Mouse (Mus musculus): ENCODE measurements around the gene Olfr688. TPM values are rescaled to one million over a fixed set of nuclear protein-coding genes. Genes with fewer than 3 reads are reported as not detected.

Olfr688 gene
- total RNA-seq (2012; rRNA removed) = not detected in 2 replicates
- not detected for polyA plus RNA-seq (2012; ENCODE audit: insufficient read depth in 1 of 2, insufficient read length in 2 of 2, low read depth in 1 of 2, low replicate concordance in 2 of 2, missing spikeins in 1 of 2)

DNA sequence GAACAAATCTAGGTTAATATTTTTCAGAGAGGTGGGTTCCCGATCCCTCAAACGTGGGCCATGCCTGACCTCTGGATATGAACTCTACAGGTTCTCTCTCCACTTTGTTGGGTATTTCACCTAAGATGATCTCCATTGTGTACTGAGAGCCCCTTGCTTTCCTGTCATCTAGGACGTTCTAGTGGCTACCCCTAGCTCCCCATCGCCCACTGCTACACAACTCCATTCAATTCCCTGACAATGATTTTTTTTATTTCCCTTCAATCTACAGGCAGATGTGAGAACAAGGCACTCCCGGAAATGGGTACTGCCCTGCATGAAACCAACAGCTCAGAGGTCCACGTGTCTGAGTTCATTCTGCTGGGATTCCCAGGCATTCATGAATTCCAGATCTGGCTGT lies at the start of gene Olfr688:
TSS of gene Olfr688 (plus strand) at position 301 of the 400 bp plus-strand sequence.
- Histone ChIP-seq H3K4me3 (ENCODE audit: control insufficient read depth in 1 of 2, insufficient read depth in 1 of 2, low read depth in 2 of 2, low read length in 2 of 2) (no peak within 1 kb of the TSS), H3K9me3 (replicated peaks; ENCODE audit: insufficient read depth, low read length) (no peaks in the 10 kb centered on the region), H3K27ac (ENCODE audit: control insufficient read depth, low read depth, low read length) (no peak within 1 kb of the TSS), H3K36me3 (ENCODE audit: control insufficient read depth in 1 of 2, insufficient read depth in 2 of 2, low read length in 2 of 2) (no peaks in the 10 kb centered on the region), H3K4me1 (ENCODE audit: control insufficient read depth in 1 of 2, insufficient read depth in 2 of 2, low read length in 2 of 2) (no peaks in the 10 kb centered on the region), H3K9ac (ENCODE audit: control insufficient read depth, low read depth, low read length, poor library complexity, severe bottlenecking) (no peak within 1 kb of the TSS), H3K27me3 (ENCODE audit: control insufficient read depth in 1 of 2, insufficient read depth in 2 of 2, low read length in 2 of 2) (no peaks in the 10 kb centered on the region), H3K79me2 (ENCODE audit: control insufficient read depth, insufficient read depth, low read length, poor library complexity) (no peaks in the 10 kb centered on the region)
- DNase-seq (ENCODE audit: low read depth, low spot score) = no peak
- TF ChIP-seq CHD1 (IDR thresholded peaks at IDR 0.05; ENCODE audit: low read depth, low read length) (no peak), TCF12 (IDR thresholded peaks at IDR 0.05; ENCODE audit: low read depth, low read length) (no peak), JUND (IDR thresholded peaks at IDR 0.05; ENCODE audit: low read depth, low read length) (no peak), TBP (IDR thresholded peaks at IDR 0.05; ENCODE audit: low read depth, low read length) (no peak), ZNF384 (IDR thresholded peaks at IDR 0.05; ENCODE audit: low read depth, low read length) (no peak), GATA1 (IDR thresholded peaks at IDR 0.05; ENCODE audit: low read depth, low read length) (no peak), NELFE (IDR thresholded peaks at IDR 0.05; ENCODE audit: low read depth, low read length) (no peak), HCFC1 (IDR thresholded peaks at IDR 0.05; ENCODE audit: low read depth, low read length) (no peak), POLR2AphosphoS2 (IDR thresholded peaks at IDR 0.05; ENCODE audit: low read length) (no peak), CHD2 (IDR thresholded peaks at IDR 0.05; ENCODE audit: low read length) (no peak), NRF1 (IDR thresholded peaks at IDR 0.05; ENCODE audit: insufficient read depth, low read depth, low read length, poor library complexity, severe bottlenecking) (no peak), ZKSCAN1 (IDR thresholded peaks at IDR 0.05; ENCODE audit: low read depth, low read length) (no peak), MAZ (IDR thresholded peaks at IDR 0.05; ENCODE audit: low read depth, low read length) (no peak), KAT2A (conservative IDR thresholded peaks at IDR 0.05; ENCODE audit: low read depth, low read length) (no peak), RAD21 (IDR thresholded peaks at IDR 0.05; ENCODE audit: low read depth, low read length) (no peak), EP300 (IDR thresholded peaks at IDR 0.05; ENCODE audit: low read depth in 1 of 2, low read length in 2 of 2) (no peak), E2F4 (IDR thresholded peaks at IDR 0.05; ENCODE audit: borderline replicate concordance, low read depth, low read length) (no peak), ELF1 (IDR thresholded peaks at IDR 0.05; ENCODE audit: low read depth, low read length) (no peak), MAFK (IDR thresholded peaks at IDR 0.05; ENCODE audit: borderline replicate concordance, low read depth, low read length) (no peak), SIN3A (IDR thresholded peaks at IDR 0.05; ENCODE audit: low read length) (no peak)

- Histone ChIP-seq H3K9me3 (replicated peaks; ENCODE audit: insufficient read depth, low read length) (no peaks in the 10 kb centered on the region), H3K9ac (ENCODE audit: control insufficient read depth, low read depth, low read length, poor library complexity, severe bottlenecking) (no peak overlapping the region), H3K4me1 (ENCODE audit: control insufficient read depth in 1 of 2, insufficient read depth in 2 of 2, low read length in 2 of 2) (no peaks in the 10 kb centered on the region), H3K79me2 (ENCODE audit: control insufficient read depth, insufficient read depth, low read length, poor library complexity) (no peaks in the 10 kb centered on the region), H3K27ac (ENCODE audit: control insufficient read depth, low read depth, low read length) (no peak overlapping the region), H3K27me3 (ENCODE audit: control insufficient read depth in 1 of 2, insufficient read depth in 2 of 2, low read length in 2 of 2) (no peaks in the 10 kb centered on the region), H3K36me3 (ENCODE audit: control insufficient read depth in 1 of 2, insufficient read depth in 2 of 2, low read length in 2 of 2) (no peaks in the 10 kb centered on the region), H3K4me3 (ENCODE audit: control insufficient read depth in 1 of 2, insufficient read depth in 1 of 2, low read depth in 2 of 2, low read length in 2 of 2) (no peak overlapping the region)
- no peak for DNase-seq (ENCODE audit: low read depth, low spot score)
- TF ChIP-seq USF1 (IDR thresholded peaks at IDR 0.05; ENCODE audit: low read depth, low read length) = no peak
- no peak for TF ChIP-seq POLR2AphosphoS2 (IDR thresholded peaks at IDR 0.05; ENCODE audit: low read length)
- no peak for TF ChIP-seq POLR2A (IDR thresholded peaks at IDR 0.05; ENCODE audit: control insufficient read depth in 1 of 2, insufficient read depth in 1 of 2, low read depth in 1 of 2, low read length in 2 of 2, poor library complexity in 1 of 2)
- no peak for TF ChIP-seq JUND (IDR thresholded peaks at IDR 0.05; ENCODE audit: low read depth, low read length)
- no peak for TF ChIP-seq ZNF384 (IDR thresholded peaks at IDR 0.05; ENCODE audit: low read depth, low read length)
- no peak for TF ChIP-seq TBP (IDR thresholded peaks at IDR 0.05; ENCODE audit: low read depth, low read length)
- TF ChIP-seq GABPA (IDR thresholded peaks at IDR 0.05; ENCODE audit: low read depth, low read length) = no peak
- TF ChIP-seq USF2 (IDR thresholded peaks at IDR 0.05; ENCODE audit: borderline replicate concordance in 1 of 2, insufficient read depth in 1 of 2, low read depth in 1 of 2, low read length in 2 of 2) = no peak
- no peak for TF ChIP-seq MAZ (IDR thresholded peaks at IDR 0.05; ENCODE audit: low read depth, low read length)
- no peak for TF ChIP-seq CHD2 (IDR thresholded peaks at IDR 0.05; ENCODE audit: low read length)
- no peak for TF ChIP-seq ZKSCAN1 (IDR thresholded peaks at IDR 0.05; ENCODE audit: low read depth, low read length)
- no peak for TF ChIP-seq SMC3 (IDR thresholded peaks at IDR 0.05; ENCODE audit: low read depth, low read length)
Observed at GRCm38 (mm10) chr7:105247671-105248070, 40.2 kb upstream of the Olfr688 start.
